Mouse (Mus musculus): ENCODE results near the gene Papolg. TPM values are rescaled to one million over a fixed set of nuclear protein-coding genes. Genes with fewer than 3 reads are reported as not detected.
"Not testable (repeated sequence)": the region's sequence is repeated elsewhere in the genome, so short reads cannot be mapped to it uniquely, and the experiment has no call there.

The Papolg gene
- total RNA-seq (2021): 10 to 100 TPM; 20.2 to 20.3 TPM

DNA sequence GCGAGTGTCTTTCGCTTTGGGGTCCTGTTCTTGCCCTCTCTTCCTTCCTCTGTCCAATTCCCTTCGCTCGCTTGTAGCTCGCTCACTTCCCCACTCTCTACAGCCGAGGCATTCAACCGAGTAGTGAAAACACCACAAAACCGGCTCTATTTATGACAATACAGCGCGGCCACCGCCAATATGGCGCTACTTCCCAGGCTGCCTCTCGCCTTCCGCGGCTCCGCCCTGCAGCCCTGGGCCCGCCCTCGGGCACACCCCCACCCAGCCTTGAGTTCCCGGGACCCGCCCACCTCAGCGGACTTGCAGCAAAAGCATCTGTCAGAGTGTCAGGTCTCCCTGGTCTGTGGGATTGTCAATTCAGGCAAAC, at the start of gene Papolg:
Papolg (minus strand) TSS at position 194 of the 367 bp plus-strand sequence.
- DNase-seq (ENCODE audit: extremely low spot score in 1 of 2, low spot score in 2 of 2): peak; percentile 85 to 95
- intact Hi-C loops (cut with DNase I): loop anchor here (10.0 kb wide), 1 partner anchor 60 kb away; no protein-coding TSS in a partner anchor

DNA sequence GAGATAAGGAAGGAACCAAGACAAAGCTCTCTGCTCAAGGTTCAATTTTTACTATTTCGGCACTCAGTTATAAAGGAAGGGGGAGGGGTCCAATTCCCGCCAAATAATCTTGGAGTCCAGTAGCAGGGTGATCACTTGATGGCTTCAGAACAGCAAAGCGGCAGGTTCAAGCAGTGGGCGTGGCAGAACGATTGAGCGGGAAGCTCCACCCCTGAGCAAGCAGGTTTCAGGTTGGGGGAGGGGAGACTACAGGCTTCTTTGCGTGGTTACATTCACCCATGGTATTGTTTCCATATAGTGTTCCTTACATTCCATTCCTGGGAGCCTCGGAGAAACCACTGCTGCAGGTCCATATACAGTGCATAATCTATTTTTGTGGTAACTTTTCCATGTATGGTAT, 33.1 kb upstream of the Papolg start:
- intact Hi-C loops (cut with DNase I); DNase-seq (ENCODE audit: extremely low spot score in 1 of 2, low spot score in 2 of 2): not testable (repeated sequence)

GRCm38 (mm10) chr11:23927643-23928042, 32.6 kb upstream of the Papolg start:
- intact Hi-C loops (cut with DNase I): no loop called here
- no peak for DNase-seq (ENCODE audit: extremely low spot score in 1 of 2, low spot score in 2 of 2)

- intact Hi-C loops (cut with DNase I): not testable (repeated sequence)
Observed at GRCm38 (mm10) chr11:23913824-23914223, 18.8 kb upstream of the Papolg start.

GRCm38 (mm10) chr11:23903909-23904308, 8.9 kb upstream of the Papolg start:
- intact Hi-C loops (cut with DNase I): no loop called here
- DNase-seq (ENCODE audit: extremely low spot score in 1 of 2, low spot score in 2 of 2): no peak

More at GRCm38 (mm10) chr11:23913824-23914223, 18.8 kb upstream of the Papolg start:
- DNase-seq (ENCODE audit: extremely low spot score in 1 of 2, low spot score in 2 of 2): not testable (repeated sequence)

DNA sequence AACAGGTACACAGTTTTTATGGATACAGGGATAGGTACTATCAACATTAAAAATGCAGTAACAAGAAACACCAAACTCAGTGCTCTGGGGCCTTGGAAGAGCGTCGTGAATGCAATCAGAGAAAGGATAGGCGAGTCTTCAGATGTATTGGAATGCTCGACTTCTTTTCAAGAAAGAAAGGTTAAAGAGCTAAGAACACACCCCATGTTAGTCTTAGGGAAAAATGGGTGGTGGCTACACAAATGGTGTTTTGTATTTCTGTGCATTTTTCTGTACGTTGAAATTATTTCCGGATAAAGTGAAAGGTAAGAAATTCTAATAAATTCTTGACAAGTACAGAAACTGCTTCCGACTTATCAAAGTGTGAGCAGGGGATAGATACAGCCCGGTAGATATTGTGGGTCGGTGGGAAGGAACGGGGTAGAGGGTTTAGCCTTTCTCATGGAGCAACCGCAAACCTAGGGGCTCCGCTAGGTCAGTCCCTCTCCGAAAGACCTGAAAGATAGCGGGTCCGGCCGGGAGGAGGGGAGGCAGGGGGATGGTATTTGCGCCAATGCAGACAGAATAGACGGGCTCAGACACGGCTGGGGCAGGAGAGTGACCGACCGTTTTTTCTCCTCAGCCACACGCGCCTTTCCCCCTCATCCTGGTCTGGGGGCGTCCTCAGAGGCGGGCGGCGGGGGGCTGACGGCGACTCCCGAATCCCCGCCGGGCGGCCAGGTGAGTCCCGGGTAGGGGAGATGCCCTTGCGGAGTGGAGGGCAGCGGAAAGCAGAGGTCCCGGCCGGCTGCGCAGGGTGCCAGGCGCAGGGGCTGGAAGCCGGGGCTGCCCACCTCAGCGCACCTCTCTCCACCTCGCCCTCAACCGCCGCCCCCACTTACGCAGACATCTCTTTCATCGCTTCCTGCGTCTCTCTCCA, 653 bp downstream of the Papolg start:
- peak in 1 of 2 experiments; percentile 53 for DNase-seq (ENCODE audit: extremely low spot score in 1 of 2, low spot score in 2 of 2)
- intact Hi-C loops (cut with DNase I): loop anchor here (10.0 kb wide), 1 partner anchor 60 kb away; no protein-coding TSS in a partner anchor

DNA sequence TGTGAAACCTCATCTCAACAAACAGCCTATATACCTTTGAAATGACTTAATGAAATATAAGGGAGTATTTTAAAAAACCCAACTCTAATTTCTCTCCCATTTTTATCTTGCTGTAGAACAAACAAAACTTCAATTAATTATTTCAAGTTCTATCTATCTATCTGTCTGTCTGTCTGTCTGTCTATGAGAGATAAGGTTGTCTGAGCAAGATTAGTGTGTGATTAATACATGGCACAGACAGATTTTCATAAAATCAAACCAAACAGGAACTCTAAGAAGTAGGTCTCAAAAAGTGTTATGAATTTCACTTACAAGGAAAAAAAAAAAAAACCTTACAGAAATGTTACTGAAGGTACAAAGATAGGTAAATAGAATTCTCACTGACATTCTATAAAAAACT, 1.5 kb downstream of the Papolg start:
- intact Hi-C loops (cut with DNase I): loop anchor here (10.0 kb wide), 1 partner anchor 61 kb away; no protein-coding TSS in a partner anchor
- DNase-seq (ENCODE audit: extremely low spot score in 1 of 2, low spot score in 2 of 2): no peak

DNA sequence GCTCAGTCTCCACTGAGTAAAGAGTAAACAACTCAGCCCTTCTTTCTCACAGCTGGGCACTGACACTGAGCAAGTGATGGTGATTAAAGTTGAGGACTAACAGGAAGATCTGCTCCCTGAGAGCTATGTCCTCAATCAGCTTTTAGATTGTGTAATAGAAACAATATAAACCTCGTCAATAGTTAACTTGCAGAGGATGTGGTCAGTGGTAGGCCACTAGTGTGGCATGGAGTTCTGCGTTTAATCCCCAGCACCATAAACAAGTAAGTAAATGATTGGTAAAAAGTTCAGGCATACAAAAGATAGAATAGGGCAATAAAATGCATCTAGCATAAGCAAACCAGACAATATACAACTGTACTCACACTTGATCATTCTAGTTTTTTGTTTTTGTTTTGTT, 30.7 kb downstream of the Papolg start:
- intact Hi-C loops (cut with DNase I): no loop called here
- DNase-seq (ENCODE audit: extremely low spot score in 1 of 2, low spot score in 2 of 2): no peak

- intact Hi-C loops (cut with DNase I): no loop called here
- no peak for DNase-seq (ENCODE audit: extremely low spot score in 1 of 2, low spot score in 2 of 2)
Observed at GRCm38 (mm10) chr11:23856723-23857112, 38.3 kb downstream of the Papolg start.

DNA sequence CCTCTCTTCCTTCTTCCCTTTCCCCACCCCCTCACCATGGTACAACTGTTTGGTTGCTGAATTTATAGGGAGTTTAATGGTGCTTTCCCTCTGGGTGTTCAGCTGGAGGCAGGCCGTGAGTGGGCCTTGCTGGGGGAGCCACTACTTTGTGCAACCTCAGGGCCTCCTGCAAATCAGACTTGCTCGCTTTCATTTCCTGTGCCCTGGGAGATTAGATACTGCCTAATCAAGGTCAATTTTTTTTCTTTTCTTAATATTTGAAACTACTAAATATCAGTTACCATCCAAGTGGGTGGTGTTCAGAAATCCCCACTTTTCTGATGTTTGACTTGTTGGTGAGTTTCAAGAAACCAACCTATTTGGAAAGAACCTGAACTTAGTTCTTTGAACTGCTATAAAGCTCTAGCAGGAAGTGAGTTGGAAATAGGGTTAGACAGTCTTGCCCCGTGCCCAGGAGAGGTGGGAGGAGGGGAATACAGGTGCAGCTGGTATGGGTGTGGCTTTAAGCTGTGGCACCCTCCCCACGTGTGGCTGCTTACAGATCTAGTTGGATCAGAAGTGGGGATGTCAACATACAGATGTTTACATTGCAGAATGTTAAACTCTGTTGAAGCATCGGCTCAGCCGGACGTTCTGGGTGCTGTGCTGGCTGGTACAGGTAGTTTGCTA, 38.9 kb downstream of the Papolg start:
- DNase-seq (ENCODE audit: extremely low spot score in 1 of 2, low spot score in 2 of 2): no peak
- intact Hi-C loops (cut with DNase I): no loop called here

DNA sequence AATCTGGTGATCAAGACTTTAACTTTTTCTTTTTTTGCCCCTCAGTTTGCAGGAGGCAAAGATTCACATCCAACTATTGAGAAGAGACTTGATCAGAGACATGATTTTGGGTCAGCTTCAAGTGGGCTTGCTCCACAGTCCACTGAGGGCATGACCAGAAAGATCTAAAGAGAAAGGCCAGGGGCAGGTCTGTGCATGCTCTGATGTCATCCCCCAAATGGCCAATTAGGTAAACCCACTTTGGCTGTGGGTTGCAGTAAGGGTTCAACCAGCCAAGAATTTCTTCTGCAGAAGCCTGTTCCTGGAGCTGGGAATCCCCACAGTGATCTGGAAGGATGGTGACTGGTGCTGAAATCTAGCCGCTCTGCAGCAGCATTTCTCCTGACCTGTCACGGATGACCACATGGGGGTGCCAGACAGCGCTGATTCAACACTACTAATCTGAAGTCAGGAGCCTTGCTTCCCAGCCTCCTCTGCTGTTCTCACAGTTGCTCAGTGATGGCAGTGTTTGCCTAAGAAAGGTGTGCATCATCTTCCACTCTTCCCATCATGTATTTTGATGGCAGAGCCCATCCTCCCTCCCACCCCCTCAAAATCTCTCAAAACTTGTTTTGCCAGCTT, 39.8 kb downstream of the Papolg start:
- peak; percentile 30 to 75 for DNase-seq (ENCODE audit: extremely low spot score in 1 of 2, low spot score in 2 of 2)
- intact Hi-C loops (cut with DNase I): no loop called here

GRCm38 (mm10) chr11:23853306-23853705, 41.7 kb downstream of the Papolg start:
- intact Hi-C loops (cut with DNase I): no loop called here
- DNase-seq (ENCODE audit: extremely low spot score in 1 of 2, low spot score in 2 of 2): no peak

DNA sequence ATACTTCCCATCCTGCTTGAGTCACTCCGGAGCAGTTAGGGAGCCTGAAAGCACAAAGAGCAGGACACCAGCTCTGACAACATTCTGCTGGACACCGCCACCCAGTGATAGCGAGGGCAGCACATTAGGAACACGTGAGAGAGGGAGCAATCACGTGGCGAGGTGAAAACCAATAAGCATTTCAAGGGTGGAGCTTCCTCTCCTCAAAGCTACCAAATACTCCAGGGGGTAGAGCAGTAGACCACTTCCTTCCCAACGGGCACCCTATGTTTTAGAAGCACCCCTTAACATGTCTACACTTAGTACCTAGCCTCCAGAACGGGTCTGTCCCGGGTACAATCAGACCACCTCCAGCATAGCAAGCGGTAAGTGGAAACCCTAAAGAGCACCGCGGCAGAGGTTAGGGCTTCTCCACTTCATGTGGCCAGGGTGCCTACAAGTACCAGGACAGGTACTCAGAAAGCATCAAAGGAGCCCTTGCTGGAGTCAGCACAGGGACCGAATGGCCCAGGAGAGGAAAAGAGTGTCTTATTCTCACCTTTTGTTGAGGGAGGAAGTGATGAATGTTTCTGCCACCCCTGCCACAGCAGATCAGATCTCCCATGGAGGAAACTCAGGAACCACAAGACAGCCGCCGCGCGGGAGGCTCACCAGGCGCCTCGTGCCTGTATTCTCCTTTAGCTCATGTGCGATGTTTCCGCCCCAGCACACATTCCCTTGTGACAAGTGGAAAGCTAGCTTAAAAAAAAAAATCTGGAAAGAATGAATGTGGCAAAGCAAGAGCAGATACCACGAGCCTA, 48.8 kb downstream of the Papolg start:
- no peak for DNase-seq (ENCODE audit: extremely low spot score in 1 of 2, low spot score in 2 of 2)
- intact Hi-C loops (cut with DNase I): no loop called here

DNA sequence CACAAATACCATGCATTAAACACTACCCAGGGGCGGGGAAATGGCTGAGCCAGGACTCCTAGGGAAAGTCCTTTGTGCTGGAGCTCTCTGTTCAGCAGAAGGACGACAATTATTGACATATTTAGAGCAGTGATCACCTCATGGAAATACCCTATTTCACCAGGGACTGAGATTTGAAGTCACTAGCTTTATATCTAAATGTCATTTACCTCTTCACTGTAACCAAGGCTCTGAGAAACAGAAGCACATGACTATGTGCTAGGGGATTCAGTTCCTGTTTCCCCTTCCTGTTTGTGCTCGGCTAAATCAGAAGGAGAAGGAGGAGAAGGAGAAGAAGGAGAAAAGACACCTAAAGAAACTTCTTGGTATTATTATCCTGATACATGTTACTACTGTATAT, 71.8 kb downstream of the Papolg start:
- intact Hi-C loops (cut with DNase I): no loop called here
- no peak for DNase-seq (ENCODE audit: extremely low spot score in 1 of 2, low spot score in 2 of 2)

DNA sequence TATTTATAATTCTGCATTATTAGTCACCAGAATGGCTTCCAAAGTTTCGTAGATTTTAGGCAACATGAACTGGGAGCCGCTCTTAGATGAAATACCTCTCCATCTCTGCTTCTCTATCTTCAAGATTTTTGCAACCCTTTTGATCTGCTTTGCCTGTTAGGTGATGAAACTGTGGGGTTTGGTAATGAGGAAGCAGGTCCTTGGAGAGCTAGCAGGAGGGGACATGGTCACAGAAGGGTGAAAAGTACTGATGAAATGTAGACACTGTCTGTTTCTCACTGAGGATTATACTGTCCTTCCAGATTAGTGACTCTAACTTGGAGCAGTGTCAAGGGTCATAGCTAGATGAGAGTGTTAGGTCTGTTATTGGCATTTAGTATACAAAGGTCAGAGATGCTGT, 73.4 kb downstream of the Papolg start:
- DNase-seq (ENCODE audit: extremely low spot score in 1 of 2, low spot score in 2 of 2): no peak
- intact Hi-C loops (cut with DNase I): no loop called here

- no peak for DNase-seq (ENCODE audit: extremely low spot score in 1 of 2, low spot score in 2 of 2)
- intact Hi-C loops (cut with DNase I): no loop called here
Observed at GRCm38 (mm10) chr11:23820977-23821376, 74.1 kb downstream of the Papolg start.

DNA sequence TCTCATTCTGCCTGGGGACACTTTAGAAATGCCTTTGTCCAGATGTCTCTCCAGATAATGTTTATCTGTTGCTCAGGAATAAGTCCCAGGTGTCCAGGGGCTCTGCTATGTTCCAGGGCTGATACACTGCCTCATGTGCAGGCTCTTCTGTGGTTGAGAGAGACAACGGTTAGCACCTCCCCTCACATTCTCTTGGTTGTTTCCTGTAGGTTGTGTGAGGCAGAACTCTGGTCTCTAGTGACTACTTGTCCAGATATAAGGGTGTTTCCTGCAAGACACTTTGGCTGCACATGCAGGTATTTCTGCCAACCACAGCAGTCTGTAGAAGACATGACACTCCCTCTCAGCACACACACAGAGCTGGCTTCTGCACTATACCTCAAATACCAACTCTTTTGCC, 76.3 kb downstream of the Papolg start:
- intact Hi-C loops (cut with DNase I): no loop called here
- DNase-seq (ENCODE audit: extremely low spot score in 1 of 2, low spot score in 2 of 2): no peak

Data from left cerebral cortex, postnatal 10 days (tissue).